Mouse (Mus musculus): Measurements from ENCODE around the gene Sgcd. TPM values are rescaled to one million over a fixed set of nuclear protein-coding genes. Genes with fewer than 3 reads are reported as not detected.

The Sgcd gene
- total RNA-seq (2023) = not detected

DNA sequence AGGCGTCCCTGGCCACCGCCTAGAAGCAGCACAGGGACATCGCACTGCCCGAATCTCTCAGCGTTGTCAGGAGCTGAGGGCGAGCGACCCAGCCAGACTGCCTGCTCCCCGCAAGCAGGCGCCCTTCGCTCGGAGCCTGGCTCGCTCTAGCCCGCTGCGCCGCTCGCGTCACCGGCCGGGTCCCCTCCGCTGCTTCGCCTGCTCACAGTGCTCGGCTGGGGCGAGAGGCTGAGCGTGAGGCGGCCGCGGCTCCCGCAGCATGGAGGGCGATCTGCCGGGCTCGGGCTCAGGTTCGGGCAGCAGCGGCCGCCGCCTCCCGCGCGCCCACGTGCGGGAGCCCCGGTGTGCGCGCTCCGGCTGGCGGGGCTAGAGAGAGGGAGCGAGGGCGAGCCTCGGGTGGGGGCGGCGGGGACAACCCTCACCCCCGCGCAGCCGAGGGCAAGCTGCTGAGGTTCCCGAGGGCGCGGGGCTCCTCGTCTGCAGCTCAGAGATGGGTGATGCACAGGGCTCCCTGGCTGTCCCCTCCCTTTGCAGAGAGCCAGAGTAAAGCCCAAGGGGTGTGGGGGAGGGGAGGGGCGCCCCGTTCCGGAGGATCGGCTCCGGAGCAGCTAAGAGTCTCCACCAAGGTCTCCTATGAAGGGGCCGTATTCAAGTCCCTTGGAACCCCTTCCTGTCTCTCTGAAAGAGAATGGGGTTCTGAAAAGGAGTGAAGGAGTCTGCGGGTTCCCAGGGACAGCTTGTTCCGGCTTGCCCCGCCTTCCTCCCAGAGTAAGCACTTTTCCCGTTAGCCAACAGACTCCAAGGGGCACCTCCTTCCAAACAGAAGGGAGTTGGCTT is at the start of gene Sgcd:
TSS of gene Sgcd (minus strand) at position 273 of the 837 bp plus-strand sequence.

